Mouse (Mus musculus) ES-E14 (cell line): ENCODE data around the gene Lck.

Source experiments
- MAFK ChIP-seq: IDR thresholded peaks from 2 replicates; pipeline ENCODE4 v1.6.1; 2014; ENCODE audit warnings: mild to moderate bottlenecking, low read depth, low read length, inconsistent platforms; ENCODE audit not compliant: insufficient read depth
- ZC3H11A ChIP-seq: IDR thresholded peaks from 2 replicates; pipeline ENCODE4 v1.6.1; 2012; ENCODE audit warnings: low read depth, mild to moderate bottlenecking, inconsistent platforms, low read length, borderline replicate concordance
- ZNF384 ChIP-seq: IDR thresholded peaks from 2 replicates; pipeline ENCODE4 v1.6.1; 2012; ENCODE audit warnings: low read depth, low read length, inconsistent platforms

- TF ChIP-seq ZNF384 (no peak), MAFK (no peak), ZC3H11A (no peak)
These were observed 1.9 kb upstream of the Lck start for GRCm38 (mm10) chr4:129575171-129575844.
